Mouse (Mus musculus) Patski (cell line): ENCODE measurements around the gene Dnah11. TPM values are rescaled to one million over a fixed set of nuclear protein-coding genes. Genes with fewer than 3 reads are reported as not detected.
A peak's percentile ranks its signal among the peaks of the same experiment; 100 is the strongest.

ENCODE experiments used
- ATAC-seq: fragments of 100-300 bp; one replicate; pipeline ENCODE4 v1.8.0; 2021
- CTCF ChIA-PET: fragments of 350-600 bp; sonication (Branson Sonifier 250); formaldehyde crosslinking; loops from one replicate; lab custom pipeline; 2022; ENCODE audit warnings: inconsistent platforms; lab: Charles Lee
- POLR2A ChIA-PET: fragments of 350-600 bp; sonication (Branson Sonifier 250); formaldehyde crosslinking; loops from one replicate; lab custom pipeline; 2022; ENCODE audit warnings: antibody characterized with exemption, inconsistent platforms; lab: Charles Lee
- DNase-seq: peaks from one replicate; pipeline ENCODE4 v3.0.0-alpha.2; 2011; ENCODE audit warnings: low read depth, low spot score
- H3K27me3 ChIP-seq: fragments of 371-371 bp; one replicate; pipeline ENCODE4 v1.5.1; 2021
- CTCF ChIP-seq: fragments of 100-300 bp; IDR thresholded peaks from one replicate; pipeline ENCODE4 v1.5.1; 2021
- in situ Hi-C: fragments of 300-500 bp; cut with MboI; formaldehyde crosslinking; loops from 3 replicates; pipeline ENCODE4 v1.11.1; 2018; ENCODE audit warnings: low pct_unique_long_range_greater_than_20kb, mixed read lengths
- polyA plus RNA-seq: library from polyadenylated mRNA; unstranded; gene quantifications from one replicate; pipeline ENCODE4 v1.2.3, GENCODE M21; 2021

Gene Dnah11
- polyA plus RNA-seq, 1 experiment from 2014 or later, result not detected

DNA sequence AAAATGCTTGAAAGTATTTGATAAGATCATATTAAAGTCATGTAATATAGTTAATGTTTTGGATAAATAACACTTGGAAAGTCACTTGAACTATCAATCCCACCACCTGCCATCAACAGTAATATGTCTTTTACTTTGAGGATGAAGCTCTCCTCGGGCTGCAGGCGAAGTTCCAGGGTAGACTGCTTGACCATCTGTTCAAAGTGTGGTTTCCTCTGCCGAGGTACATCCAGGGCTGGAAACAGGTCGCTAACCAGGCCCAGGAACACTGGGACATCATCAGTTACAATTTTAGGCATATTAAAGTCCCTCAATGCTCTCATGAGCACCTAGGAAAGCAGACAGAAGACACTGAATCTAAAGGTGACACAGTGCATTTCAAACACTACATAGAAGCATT, 153.5 kb downstream of the Dnah11 start:
- CTCF ChIA-PET, result no interaction called here
- H3K27me3 ChIP-seq, result no peaks in the 10 kb centered on the region
- no peak for TF ChIP-seq CTCF
- DNase-seq, result no peak
- ATAC-seq, result no peak
- in situ Hi-C loops, result no loop called here
- POLR2A ChIA-PET, result no interaction called here

DNA sequence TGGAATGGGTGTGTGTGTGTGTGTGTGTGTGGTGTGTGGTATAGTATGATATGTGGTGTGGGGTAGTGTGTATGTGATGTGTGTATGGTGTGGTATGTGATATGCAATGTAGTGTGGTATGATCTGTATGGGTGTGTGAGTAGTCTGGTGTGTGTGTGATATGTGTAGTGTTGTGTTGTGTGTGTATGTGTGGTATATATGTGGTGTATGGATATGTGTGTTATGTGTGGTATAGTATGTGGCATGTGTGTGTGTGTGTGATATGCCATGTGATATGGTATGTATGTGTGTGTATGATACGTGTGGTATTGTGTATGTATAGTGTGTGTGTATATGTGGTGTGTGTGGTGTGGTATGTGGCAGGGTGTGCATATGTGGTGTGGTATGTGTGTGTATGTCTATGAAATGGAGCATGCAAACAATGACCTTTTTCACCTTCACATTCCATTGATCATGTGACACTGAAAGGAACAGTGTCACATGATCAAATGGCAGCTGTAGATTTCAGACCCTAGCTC, 155.7 kb downstream of the Dnah11 start:
- in situ Hi-C loops, result no loop called here
- CTCF ChIA-PET, result no interaction called here
- H3K27me3 ChIP-seq, result no peaks in the 10 kb centered on the region
- POLR2A ChIA-PET, result no interaction called here
- ATAC-seq (no peak), DNase-seq (no peak)
- no peak for TF ChIP-seq CTCF

DNA sequence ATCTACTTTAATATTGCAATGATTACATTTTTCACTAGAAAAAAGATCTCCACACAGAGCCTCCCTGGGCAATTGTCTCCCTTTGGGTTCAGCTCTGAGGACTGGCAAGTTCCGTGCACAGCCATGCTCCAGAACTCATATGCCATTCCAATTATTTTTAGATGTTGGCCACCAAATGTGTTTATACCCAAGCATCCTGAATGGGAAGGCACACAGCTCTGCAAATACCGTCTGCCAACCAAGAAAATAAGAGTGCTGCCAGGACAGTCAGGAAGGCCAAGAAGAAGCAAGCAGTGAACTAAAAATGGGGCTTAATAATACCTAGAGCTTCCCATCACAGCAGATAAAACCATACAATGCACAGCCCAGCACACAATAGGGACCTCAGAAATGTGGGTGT, 156.6 kb downstream of the Dnah11 start:
- DNase-seq (no peak), ATAC-seq (no peak)
- POLR2A ChIA-PET, result no interaction called here
- CTCF ChIA-PET, result interaction anchor here (1.0 kb wide), 1 partner anchor 12 kb away, joined by 3 read pairs; no protein-coding TSS in a partner anchor
- TF ChIP-seq CTCF, result no peak
- in situ Hi-C loops, result no loop called here
- no peaks in the 10 kb centered on the region for H3K27me3 ChIP-seq

DNA sequence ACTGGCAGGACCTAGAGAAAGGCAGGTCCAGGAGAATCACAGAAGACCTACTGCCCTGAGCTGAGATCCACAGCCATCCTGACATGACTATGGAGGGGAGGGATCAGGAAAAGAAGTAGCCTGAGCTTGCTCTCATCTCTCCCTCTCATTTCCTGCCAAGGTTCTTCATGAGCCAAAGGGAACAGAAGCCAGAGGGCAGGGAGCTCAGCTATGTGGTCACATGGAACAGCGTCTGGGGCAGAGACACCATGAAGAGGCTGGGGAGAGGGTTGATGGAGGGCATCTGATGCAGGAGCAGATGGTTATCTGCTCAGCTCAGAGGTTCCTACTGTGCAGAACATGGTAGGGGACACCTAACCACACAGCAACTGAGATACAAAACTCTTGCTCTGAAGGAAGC, 163.9 kb downstream of the Dnah11 start:
- no peak for TF ChIP-seq CTCF
- POLR2A ChIA-PET, result no interaction called here
- DNase-seq (no peak), ATAC-seq (no peak)
- CTCF ChIA-PET, result no interaction called here
- H3K27me3 ChIP-seq, result no peaks in the 10 kb centered on the region
- in situ Hi-C loops, result no loop called here

DNA sequence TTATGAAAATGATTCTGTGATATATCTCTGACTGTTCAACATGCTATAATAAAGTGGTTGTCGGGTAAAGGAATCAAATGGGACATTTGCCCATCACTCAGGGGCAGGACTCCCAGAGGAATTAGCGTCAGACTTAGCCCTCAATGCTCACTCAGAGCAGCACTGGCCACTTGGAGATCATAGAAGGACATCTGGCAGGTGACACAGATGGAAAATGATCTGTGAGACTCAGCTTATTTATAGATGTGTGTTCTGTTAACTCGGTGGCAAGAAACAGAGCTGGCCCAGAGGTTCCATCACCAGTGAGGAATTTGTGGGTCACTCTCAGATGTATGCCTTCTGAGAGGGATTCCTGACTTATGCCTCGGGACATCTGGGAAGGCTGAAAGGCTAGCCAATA, 173.1 kb downstream of the Dnah11 start:
- DNase-seq, result no peak
- H3K27me3 ChIP-seq, result peaks cover 4% of the 10 kb centered on the region
- in situ Hi-C loops, result no loop called here
- ATAC-seq, result no peak
- CTCF ChIA-PET, result no interaction called here
- TF ChIP-seq CTCF, result no peak
- POLR2A ChIA-PET, result no interaction called here

DNA sequence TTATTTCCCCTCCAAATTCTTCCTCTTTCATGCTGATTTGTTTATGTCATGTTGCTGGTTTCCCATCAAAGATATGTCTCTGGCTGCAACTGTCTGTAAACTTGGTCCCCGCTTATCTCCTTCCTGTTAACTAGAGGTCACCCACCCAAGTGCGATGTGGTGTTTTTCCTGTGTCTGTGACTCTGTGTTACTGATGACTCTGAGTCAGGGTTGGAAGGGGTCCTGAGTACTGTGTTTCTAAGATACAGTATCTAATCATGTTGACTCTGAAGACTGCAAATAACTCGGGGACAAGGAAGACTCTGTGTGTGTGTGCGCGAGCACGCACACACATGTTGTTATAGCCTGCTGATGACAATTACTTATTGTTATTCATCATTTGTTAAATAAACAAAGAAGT, 179.9 kb downstream of the Dnah11 start:
- ATAC-seq (no peak), DNase-seq (no peak)
- POLR2A ChIA-PET, result no interaction called here
- in situ Hi-C loops, result no loop called here
- no peaks in the 10 kb centered on the region for H3K27me3 ChIP-seq
- no peak for TF ChIP-seq CTCF
- CTCF ChIA-PET, result no interaction called here

DNA sequence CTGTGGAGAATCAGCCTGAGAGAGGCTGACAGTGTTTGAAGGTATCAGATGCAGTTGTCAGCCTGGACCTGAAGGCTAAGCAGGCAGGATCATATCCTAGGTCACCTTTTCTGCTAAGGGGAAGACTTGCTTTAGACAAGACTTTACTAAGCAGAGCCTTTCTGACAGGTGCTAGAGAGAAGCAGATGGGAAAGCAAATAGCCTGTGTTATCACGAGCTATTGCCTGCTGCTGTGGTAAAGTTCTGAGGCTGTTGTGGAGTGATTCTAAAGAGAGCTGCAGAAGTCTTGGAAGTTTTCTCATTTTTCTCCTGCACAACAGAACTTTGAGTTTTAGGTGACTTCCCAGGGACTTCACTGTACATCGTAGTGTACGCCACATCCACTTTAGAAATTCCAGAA, 185.0 kb downstream of the Dnah11 start:
- ATAC-seq (no peak), DNase-seq (no peak)
- ChIA-PET POLR2A (no interaction called here), CTCF (interaction anchor here (0.8 kb wide), 1 partner anchor 8 kb away, joined by 3 read pairs; no protein-coding TSS in a partner anchor)
- no peaks in the 10 kb centered on the region for H3K27me3 ChIP-seq
- no peak for TF ChIP-seq CTCF
- in situ Hi-C loops, result no loop called here

DNA sequence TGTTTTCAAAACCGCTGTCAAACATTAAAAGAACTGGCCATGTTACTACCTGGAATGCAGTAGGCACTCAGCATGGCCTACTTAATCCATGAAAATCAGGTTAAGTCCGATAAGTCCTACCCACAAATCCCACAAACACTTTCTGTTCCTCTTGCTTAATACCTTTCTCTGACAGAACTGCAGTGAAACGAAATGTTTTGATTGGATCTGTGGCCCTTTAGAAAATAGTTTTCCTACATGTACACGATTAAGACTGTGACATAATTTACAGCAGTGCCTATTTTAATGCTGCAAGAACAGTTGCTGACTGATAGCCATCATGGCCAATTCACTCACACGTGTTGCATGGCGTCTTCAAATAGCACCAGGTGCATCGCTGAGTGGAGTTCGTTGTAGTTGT, 186.9 kb downstream of the Dnah11 start:
- TF ChIP-seq CTCF, result no peak
- DNase-seq (no peak), ATAC-seq (no peak)
- ChIA-PET CTCF (no interaction called here), POLR2A (no interaction called here)
- peaks cover 3% of the 10 kb centered on the region for H3K27me3 ChIP-seq
- in situ Hi-C loops, result no loop called here

DNA sequence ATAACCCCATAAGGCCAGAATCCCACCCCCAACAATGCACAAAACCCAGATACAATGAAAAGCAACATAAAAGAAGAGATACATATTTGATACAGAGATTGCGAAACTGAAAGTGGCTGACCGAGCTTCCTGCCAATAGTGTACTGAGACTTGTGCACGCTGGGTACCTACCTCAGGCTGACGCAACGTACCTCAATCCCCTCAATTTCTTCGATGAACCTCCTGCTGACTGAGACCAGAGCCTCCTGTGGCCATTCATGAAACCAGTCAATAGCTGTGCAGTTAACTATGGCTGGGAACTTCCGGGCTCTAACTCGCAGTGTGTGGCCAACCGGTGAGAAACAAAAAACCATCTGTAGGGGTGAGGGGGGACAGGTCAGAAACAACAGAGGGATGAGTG, 203.9 kb downstream of the Dnah11 start:
- TF ChIP-seq CTCF, result no peak
- H3K27me3 ChIP-seq, result peaks cover 13% of the 10 kb centered on the region
- ChIA-PET CTCF (no interaction called here), POLR2A (no interaction called here)
- DNase-seq, result no peak
- in situ Hi-C loops, result loop anchor here (5.0 to 10.0 kb wide), 3 partner anchors 320 to 872 kb away; no protein-coding TSS in a partner anchor
- ATAC-seq, result no peak

DNA sequence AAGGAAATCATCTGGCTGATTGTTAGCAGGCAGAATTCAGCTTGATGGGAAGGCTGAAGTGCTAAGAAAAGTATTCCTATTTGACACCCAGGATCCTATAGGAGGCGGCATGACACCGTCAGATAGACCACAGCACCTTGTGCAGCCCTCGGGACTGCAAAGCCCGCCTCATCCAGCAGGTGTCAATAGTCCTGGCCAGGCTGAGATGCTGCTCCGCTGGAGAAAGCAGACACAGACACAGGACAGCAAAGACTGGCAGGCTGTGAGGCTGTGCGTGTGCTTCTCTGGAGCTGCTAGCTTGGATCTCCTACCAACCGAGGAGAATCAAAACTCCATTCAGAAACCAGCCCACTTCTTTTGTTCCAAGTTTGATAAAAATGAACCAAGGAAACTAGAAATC, 205.3 kb downstream of the Dnah11 start:
- DNase-seq, result peak; percentile 4
- ChIA-PET CTCF (interaction anchor here (0.8 kb wide), 1 partner anchor 8 kb away, joined by 3 read pairs; no protein-coding TSS in a partner anchor), POLR2A (no interaction called here)
- H3K27me3 ChIP-seq, result peaks cover 19% of the 10 kb centered on the region
- peak; percentile 89 for TF ChIP-seq CTCF
- in situ Hi-C loops, result loop anchor here (5.0 to 10.0 kb wide), 2 partner anchors 321 to 459 kb away; no protein-coding TSS in a partner anchor
- ATAC-seq, result peak; percentile 95

DNA sequence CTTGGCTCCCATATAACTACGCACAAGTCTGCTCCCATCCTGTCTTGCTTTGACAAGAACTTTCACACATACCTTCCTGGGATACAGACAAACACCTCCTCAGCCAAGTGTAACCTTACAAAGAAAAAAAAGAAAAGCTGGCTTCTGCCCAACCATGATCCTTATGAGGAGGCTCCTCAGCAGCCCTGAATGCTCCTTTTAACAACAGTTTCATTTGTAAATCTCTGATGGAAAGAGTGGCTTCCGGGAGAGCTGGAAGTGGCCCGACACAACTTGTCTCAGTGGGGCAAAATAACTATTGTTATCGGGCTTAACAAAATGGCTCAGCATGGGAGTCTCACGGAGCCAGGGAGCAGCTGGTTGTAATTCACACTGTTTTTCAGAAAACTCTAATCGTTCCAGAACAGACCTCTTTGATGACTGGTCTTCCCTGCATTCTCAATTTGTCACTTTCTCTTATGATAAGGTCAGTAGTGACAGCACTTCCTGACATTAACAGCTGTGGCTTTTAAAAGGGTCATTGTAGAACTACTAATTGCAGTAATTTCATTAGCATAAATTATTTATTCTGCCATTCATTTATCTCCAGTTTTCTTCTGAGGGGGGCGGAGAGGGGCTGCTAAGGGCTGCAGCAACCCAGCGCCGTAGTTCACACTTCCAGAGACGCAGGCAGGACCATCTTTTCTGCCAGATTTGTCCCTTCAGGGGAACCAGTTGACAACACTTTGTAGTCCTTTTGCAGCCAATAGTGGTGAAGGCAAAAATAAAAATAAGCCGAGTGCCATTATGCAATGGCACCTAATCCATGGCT, 209.6 kb downstream of the Dnah11 start:
- no peak for ATAC-seq
- POLR2A ChIA-PET, result no interaction called here
- no peak for DNase-seq
- TF ChIP-seq CTCF, result no peak
- CTCF ChIA-PET, result no interaction called here
- in situ Hi-C loops, result loop anchor here (10.0 kb wide), 1 partner anchor 174 kb away; no protein-coding TSS in a partner anchor
- H3K27me3 ChIP-seq, result peaks cover 19% of the 10 kb centered on the region
